ENCODE assay signal across 8 mouse cellular contexts in genomic region chr2:27678836-27679480, GRCm38 (mm10). TPM values are rescaled to one million over a fixed set of nuclear protein-coding genes. Genes with fewer than 3 reads are reported as not detected.
DNase-seq lines count a peak whose midpoint lies in the region; ATAC-seq and TF ChIP-seq lines count a peak whose summit lies in the region.

No protein-coding gene starts in this region.

- H3K9me3 ChIP-seq in heart, embryonic 13.5 days: no peaks in the 10 kb centered on the region

- no peak for TF ChIP-seq POLR2A in myocyte (IDR thresholded peaks at IDR 0.05; ENCODE audit: insufficient read length, low read depth)

- H3K27ac ChIP-seq in heart, embryonic 13.5 days (replicated peaks): peak overlapping the region; percentile 97

- peaks cover 8% of the 10 kb centered on the region; the same call in 1 of the 2 replicates for H3K27me3 ChIP-seq in heart, embryonic 13.5 days (replicated peaks)
- H3K27me3 ChIP-seq in myocyte (ENCODE audit: control insufficient read depth, insufficient read depth, insufficient read length): no peaks in the 10 kb centered on the region

- peak; percentile 58 for DNase-seq in left cerebral cortex, postnatal 4 days
- DNase-seq in left cerebral cortex, postnatal 10 days (ENCODE audit: extremely low spot score in 1 of 2, low spot score in 2 of 2): no peak
- DNase-seq in kidney, postnatal 10 days: peak; percentile 34
- DNase-seq in embryo, embryonic 10.5 days (ENCODE audit: low spot score): no peak
- DNase-seq in spleen, adult 18-20 months: no peak
- DNase-seq in frontal cortex, postnatal 14 days (ENCODE audit: low spot score in 2 of 2): no peak

- peak overlapping the region; percentile 95 for H3K4me3 ChIP-seq in heart, embryonic 13.5 days
- H3K4me3 ChIP-seq in myocyte: peak overlapping the region; percentile 49

- H3K4me1 ChIP-seq in heart, embryonic 13.5 days: peaks cover 73% of the 10 kb centered on the region

- H3K9ac ChIP-seq in heart, embryonic 13.5 days: peak overlapping the region; percentile 99

- no peak overlapping the region for H3ac ChIP-seq in myocyte (ENCODE audit: control insufficient read depth, insufficient read length)

- WGBS in heart, embryonic 13.5 days: 26% methylated on average over 7 of the region's 7 CpGs

- no peaks in the 10 kb centered on the region for H3K36me3 ChIP-seq in heart, embryonic 13.5 days
- H3K36me3 ChIP-seq in myocyte (ENCODE audit: control insufficient read depth, insufficient read depth): no peaks in the 10 kb centered on the region

- intact Hi-C loops in left cerebral cortex, postnatal 4 days (cut with DNase I): loop anchor here (5.0 kb wide), 1 partner anchor 107 kb away; no protein-coding TSS in a partner anchor
- intact Hi-C loops in left cerebral cortex, postnatal 10 days (cut with DNase I): loop anchor here (5.0 kb wide), 1 partner anchor 78 kb away; no protein-coding TSS in a partner anchor

- H3K79me2 ChIP-seq in myocyte (ENCODE audit: control insufficient read depth, insufficient read depth): peaks cover 47% of the 10 kb centered on the region

- no peak for ATAC-seq in heart, embryonic 13.5 days (ENCODE audit: extremely low read depth, insufficient number of reproducible peaks, low FRiP score, low TSS enrichment)

- H3K4me2 ChIP-seq in heart, embryonic 13.5 days: peak overlapping the region; percentile 96
- H3K4me2 ChIP-seq in myocyte (ENCODE audit: low read depth): peak overlapping the region; percentile 99

TF ChIP-seq in myocyte, 11 proteins besides CTCF, POLR2A, EP300 and RAD21:
- no peak for TF ChIP-seq E2F4 (IDR thresholded peaks at IDR 0.05; ENCODE audit: insufficient read depth)
- no peak for TF ChIP-seq POLR2AphosphoS2 (IDR thresholded peaks at IDR 0.05; ENCODE audit: insufficient read length, low read depth)
- TF ChIP-seq MYOG (IDR thresholded peaks at IDR 0.05; ENCODE audit: control insufficient read depth in 1 of 3, insufficient read depth in 1 of 3, insufficient read length in 2 of 3, low read depth in 2 of 3): no peak
- no peak for TF ChIP-seq TCF12 (IDR thresholded peaks at IDR 0.05; ENCODE audit: insufficient read depth, poor library complexity, severe bottlenecking)
- TF ChIP-seq SRF (IDR thresholded peaks at IDR 0.05; ENCODE audit: control insufficient read depth, insufficient read length, low read depth): no peak
- no peak for TF ChIP-seq MAX (IDR thresholded peaks at IDR 0.05; ENCODE audit: low read depth)

RNA-seq across cellular contexts. Expression of gene Rxra, which starts 2.7 kb away (rescaled TPM):
- 10 to 100 TPM in 1 of 2 experiments, 1 to 10 TPM in 1; 8.8 to 12.8 TPM for total RNA-seq in left cerebral cortex, postnatal 4 days (2021)
- 10 to 100 TPM; 10.8 to 12.2 TPM for total RNA-seq in left cerebral cortex, postnatal 10 days (2021)
- polyA plus RNA-seq in heart, embryonic 13.5 days (2015; fragmentation: Nextera tagmentation; extraction: Ambion mirVana): 6.7 and 7.4 TPM in 2 replicates
- 22.0 TPM for polyA plus RNA-seq in myocyte (2012; fragmentation: generic; extraction: Trizol)

Comparison
In these comparisons a context has a peak if more than half of its experiments do, and no peak if none do; other contexts are left out.
1. DNase-seq: peak in left cerebral cortex, postnatal 4 days (single experiment) and kidney, postnatal 10 days (single experiment); none in left cerebral cortex, postnatal 10 days (0 of 2), embryo, embryonic 10.5 days (single experiment), spleen, adult 18-20 months (0 of 2) and frontal cortex, postnatal 14 days (0 of 2).